Mouse (Mus musculus): ENCODE data around the gene Rnf40.

- TF ChIP-seq POLR2A (IDR thresholded peaks at IDR 0.05; ENCODE audit: extremely low read depth, insufficient read depth, low read length) (no peak), CTCF (IDR thresholded peaks at IDR 0.05; ENCODE audit: extremely low read depth, insufficient read depth, low read length) (no peak)
These were observed 24.9 kb downstream of the Rnf40 start for GRCm38 (mm10) chr7:127613501-127613900.

All from cortical plate, adult 2 months (tissue).